Mouse (Mus musculus): Measurements from ENCODE around the gene Ifrd2. TPM values are rescaled to one million over a fixed set of nuclear protein-coding genes. Genes with fewer than 3 reads are reported as not detected.

Ifrd2 gene
- total and polyA plus RNA-seq, 3 experiments, result 76.0 to 183 (median 156) TPM

DNA sequence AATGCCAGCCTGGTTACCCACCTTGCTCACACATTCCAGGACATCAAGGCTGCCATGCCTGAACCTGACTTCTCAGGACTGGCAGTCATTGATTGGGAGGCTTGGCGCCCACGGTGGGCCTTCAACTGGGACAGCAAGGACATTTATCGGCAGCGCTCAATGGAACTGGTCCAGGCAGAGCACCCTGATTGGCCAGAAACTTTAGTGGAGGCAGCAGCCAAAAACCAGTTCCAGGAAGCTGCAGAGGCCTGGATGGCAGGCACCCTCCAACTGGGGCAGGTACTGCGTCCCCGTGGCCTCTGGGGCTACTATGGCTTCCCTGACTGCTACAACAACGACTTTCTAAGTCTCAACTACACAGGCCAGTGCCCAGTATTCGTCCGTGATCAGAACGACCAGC lies 9.6 kb upstream of the Ifrd2 start:
- ATAC-seq (ENCODE audit: extremely low read depth, insufficient number of reproducible peaks, low FRiP score, poor library complexity, severe bottlenecking) (no peak), DNase-seq (ENCODE audit: low spot score) (no peak)
- Histone ChIP-seq H3K36me3 (replicated peaks) (peaks cover 31% of the 10 kb centered on the region), H3K4me1 (ENCODE audit: insufficient read depth, low read depth, low read length) (peaks cover 78% of the 10 kb centered on the region), H3K9me3 (replicated peaks) (no peaks in the 10 kb centered on the region), H3K27me3 (ENCODE audit: insufficient read depth, low read length) (no peaks in the 10 kb centered on the region), H3K4me3 (ENCODE audit: low read depth, low read length) (no peak overlapping the region)
- no peak for TF ChIP-seq CTCF (IDR thresholded peaks at IDR 0.05; ENCODE audit: low read depth, low read length)
- no peak for TF ChIP-seq POLR2AphosphoS5 (IDR thresholded peaks at IDR 0.05; ENCODE audit: insufficient replicate concordance, low read depth, low read length)
- TF ChIP-seq GATA2 (IDR thresholded peaks at IDR 0.05; ENCODE audit: borderline replicate concordance, low read depth, low read length), result no peak
- TF ChIP-seq TAL1 (conservative IDR thresholded peaks at IDR 0.05; ENCODE audit: low read depth, low read length), result no peak

DNA sequence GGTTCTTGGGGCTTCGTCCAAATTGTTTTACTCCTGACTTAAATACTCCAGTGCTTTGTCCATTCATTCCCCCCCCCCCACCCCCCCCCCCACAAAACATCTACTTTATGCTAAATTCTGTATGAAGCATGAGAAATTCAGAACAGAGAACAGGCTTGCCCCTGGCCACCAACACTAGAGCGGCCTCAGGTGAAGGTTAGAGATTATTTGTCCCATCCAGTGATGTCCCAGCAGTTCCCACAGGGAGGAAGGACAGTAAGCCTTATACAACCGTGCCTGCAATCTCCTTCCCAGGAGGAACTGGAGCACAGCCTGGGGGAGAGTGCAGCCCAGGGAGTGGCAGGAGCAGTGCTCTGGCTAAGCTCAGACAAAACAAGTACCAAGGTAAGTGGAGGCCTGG lies 8.9 kb upstream of the Ifrd2 start, which contains the start of gene Naa80:
Gene Naa80, plus strand, starts transcription at position 301 of the 400 bp plus-strand sequence.
- H3K9me3 ChIP-seq (replicated peaks), result no peaks in the 10 kb centered on the region
- TF ChIP-seq CTCF (IDR thresholded peaks at IDR 0.05; ENCODE audit: low read depth, low read length), result no peak
- TF ChIP-seq GATA2 (IDR thresholded peaks at IDR 0.05; ENCODE audit: borderline replicate concordance, low read depth, low read length), result no peak
- TF ChIP-seq GATA1 (IDR thresholded peaks at IDR 0.05; ENCODE audit: borderline replicate concordance, low read length), result no peak
- TF ChIP-seq POLR2AphosphoS5 (IDR thresholded peaks at IDR 0.05; ENCODE audit: insufficient replicate concordance, low read depth, low read length), result no peak
- TF ChIP-seq TAL1 (conservative IDR thresholded peaks at IDR 0.05; ENCODE audit: low read depth, low read length), result no peak
- ATAC-seq (ENCODE audit: extremely low read depth, insufficient number of reproducible peaks, low FRiP score, poor library complexity, severe bottlenecking) (no peak), DNase-seq (ENCODE audit: low spot score) (no peak)
- H3K27me3 ChIP-seq (ENCODE audit: insufficient read depth, low read length), result no peaks in the 10 kb centered on the region
- peaks cover 34% of the 10 kb centered on the region for H3K36me3 ChIP-seq (replicated peaks)
- H3K4me3 ChIP-seq (ENCODE audit: low read depth, low read length), result no peak within 1 kb of the TSS
- H3K4me1 ChIP-seq (ENCODE audit: insufficient read depth, low read depth, low read length), result peaks cover 79% of the 10 kb centered on the region

DNA sequence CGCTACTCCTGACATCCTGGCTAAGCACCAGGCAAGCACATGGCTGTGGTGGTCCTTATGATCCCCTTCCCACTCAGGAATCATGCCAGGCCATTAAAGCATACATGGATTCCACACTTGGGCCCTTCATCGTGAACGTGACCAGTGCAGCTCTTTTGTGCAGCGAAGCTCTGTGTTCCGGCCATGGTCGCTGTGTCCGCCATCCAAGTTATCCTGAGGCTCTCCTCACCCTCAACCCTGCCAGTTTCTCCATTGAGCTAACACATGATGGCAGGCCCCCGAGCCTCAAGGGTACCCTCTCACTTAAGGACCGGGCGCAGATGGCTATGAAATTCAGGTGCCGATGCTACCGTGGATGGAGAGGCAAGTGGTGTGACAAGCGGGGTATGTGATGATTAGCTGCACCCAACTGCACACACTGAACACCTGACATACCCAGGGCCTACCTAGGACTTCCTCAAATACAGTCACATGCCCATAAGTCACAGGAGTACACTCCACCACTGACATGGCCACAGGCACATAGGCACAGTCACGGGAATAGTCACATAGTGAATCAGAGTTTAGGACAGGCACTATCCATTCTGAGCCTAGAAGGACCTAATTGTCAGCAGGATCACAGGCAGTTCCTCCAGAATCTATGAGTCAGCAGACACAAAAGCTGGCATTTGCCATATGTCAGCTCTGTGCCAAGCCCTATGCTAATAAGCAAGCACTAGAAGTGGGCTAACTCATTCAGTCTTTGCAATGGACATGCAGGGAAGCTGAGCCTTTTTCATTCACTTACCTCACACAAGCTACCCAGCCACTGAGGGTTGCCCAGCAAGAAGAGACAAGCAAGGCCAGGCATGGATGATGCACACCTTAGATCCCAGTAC lies 8.2 kb upstream of the Ifrd2 start:
- Histone ChIP-seq H3K27me3 (ENCODE audit: insufficient read depth, low read length) (no peaks in the 10 kb centered on the region), H3K4me1 (ENCODE audit: insufficient read depth, low read depth, low read length) (peaks cover 86% of the 10 kb centered on the region), H3K36me3 (replicated peaks) (peaks cover 40% of the 10 kb centered on the region), H3K9me3 (replicated peaks) (no peaks in the 10 kb centered on the region), H3K4me3 (ENCODE audit: low read depth, low read length) (no peak overlapping the region)
- DNase-seq (ENCODE audit: low spot score), result no peak
- no peak for TF ChIP-seq GATA2 (IDR thresholded peaks at IDR 0.05; ENCODE audit: borderline replicate concordance, low read depth, low read length)
- no peak for TF ChIP-seq POLR2AphosphoS5 (IDR thresholded peaks at IDR 0.05; ENCODE audit: insufficient replicate concordance, low read depth, low read length)
- TF ChIP-seq CTCF (IDR thresholded peaks at IDR 0.05; ENCODE audit: low read depth, low read length), result no peak
- TF ChIP-seq GATA1 (IDR thresholded peaks at IDR 0.05; ENCODE audit: borderline replicate concordance, low read length), result no peak
- TF ChIP-seq TAL1 (conservative IDR thresholded peaks at IDR 0.05; ENCODE audit: low read depth, low read length), result no peak
- ATAC-seq (ENCODE audit: extremely low read depth, insufficient number of reproducible peaks, low FRiP score, poor library complexity, severe bottlenecking), result no peak

DNA sequence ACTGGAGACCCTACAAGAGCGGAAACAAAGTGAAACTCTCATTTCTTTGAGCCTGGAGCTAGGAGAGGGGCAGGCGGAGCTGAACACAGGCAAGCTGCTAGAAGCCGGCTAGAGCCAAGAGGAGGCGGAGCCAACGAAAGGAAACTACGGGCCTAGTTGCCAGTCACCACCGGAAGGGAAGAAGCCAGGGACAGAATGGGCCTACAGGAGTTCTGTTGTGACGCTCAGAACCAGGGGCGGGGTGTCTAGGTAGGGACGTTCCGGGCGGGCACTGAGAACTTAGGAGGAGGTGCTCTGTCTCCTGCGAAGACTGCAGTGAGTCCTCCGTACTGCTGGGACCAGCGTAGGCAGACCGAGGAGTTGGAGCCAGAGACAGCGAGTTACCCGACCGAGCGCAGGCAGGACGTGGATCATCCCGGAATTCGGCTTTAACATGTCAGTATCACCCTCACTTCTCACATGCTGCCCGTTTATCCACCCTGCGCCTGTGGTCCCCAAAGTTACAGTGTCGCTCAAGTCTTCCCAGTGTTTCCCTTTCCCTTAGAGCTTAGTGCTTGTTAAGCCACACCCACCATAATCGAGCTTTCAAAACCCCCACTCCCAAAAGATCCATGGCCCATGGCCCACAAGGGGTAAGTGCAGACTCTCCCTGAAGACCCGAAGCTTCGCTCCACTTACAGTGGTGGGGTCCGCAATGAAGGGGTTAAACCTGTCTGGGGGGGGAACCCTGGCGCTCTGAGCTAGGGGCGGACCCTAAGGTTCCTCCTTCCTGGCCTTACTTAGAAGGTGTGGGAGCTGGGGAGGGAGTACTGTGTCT lies 6.7 kb upstream of the Ifrd2 start, which contains the start of gene Hyal3:
Gene Hyal3, plus strand, starts transcription at position 318 of the 817 bp plus-strand sequence.
- Histone ChIP-seq H3K4me1 (ENCODE audit: insufficient read depth, low read depth, low read length) (peaks cover 91% of the 10 kb centered on the region), H3K4me3 (ENCODE audit: low read depth, low read length) (peak within 1 kb of the TSS; percentile 83), H3K27me3 (ENCODE audit: insufficient read depth, low read length) (no peaks in the 10 kb centered on the region), H3K36me3 (replicated peaks) (peaks cover 53% of the 10 kb centered on the region), H3K9me3 (replicated peaks) (no peaks in the 10 kb centered on the region)
- TF ChIP-seq CTCF (IDR thresholded peaks at IDR 0.05; ENCODE audit: low read depth, low read length) (no peak), POLR2AphosphoS5 (IDR thresholded peaks at IDR 0.05; ENCODE audit: insufficient replicate concordance, low read depth, low read length) (no peak), GATA2 (IDR thresholded peaks at IDR 0.05; ENCODE audit: borderline replicate concordance, low read depth, low read length) (no peak), GATA1 (IDR thresholded peaks at IDR 0.05; ENCODE audit: borderline replicate concordance, low read length) (no peak), TAL1 (conservative IDR thresholded peaks at IDR 0.05; ENCODE audit: low read depth, low read length) (no peak)
- ATAC-seq (ENCODE audit: extremely low read depth, insufficient number of reproducible peaks, low FRiP score, poor library complexity, severe bottlenecking) (peak; percentile 81), DNase-seq (ENCODE audit: low spot score) (peak; percentile 73)

DNA sequence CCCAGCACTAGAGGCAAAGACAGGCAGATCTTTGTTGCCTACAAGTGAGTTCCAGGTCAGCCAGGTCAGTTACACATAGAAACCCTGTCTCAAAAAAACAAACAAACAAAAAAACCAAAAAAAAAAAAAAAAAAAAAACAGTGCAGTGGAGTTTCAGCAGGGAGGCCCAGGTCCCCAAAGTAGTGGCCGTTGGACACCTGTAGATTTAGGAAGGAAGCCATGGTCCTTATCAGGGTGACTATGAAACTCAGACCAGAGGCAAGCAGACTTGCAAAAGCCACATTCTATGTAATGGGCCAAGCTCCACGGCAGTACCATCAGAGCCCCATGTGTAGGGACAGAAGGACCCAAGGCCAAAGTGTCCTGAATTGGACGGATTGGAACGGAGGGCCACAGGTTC lies 5.9 kb upstream of the Ifrd2 start:
- Histone ChIP-seq H3K36me3 (replicated peaks) (peaks cover 57% of the 10 kb centered on the region), H3K4me1 (ENCODE audit: insufficient read depth, low read depth, low read length) (peaks cover 92% of the 10 kb centered on the region)
- ATAC-seq (ENCODE audit: extremely low read depth, insufficient number of reproducible peaks, low FRiP score, poor library complexity, severe bottlenecking), result no peak

More for the DNA sequence above, 5.9 kb upstream of the Ifrd2 start:
- no peaks in the 10 kb centered on the region for H3K27me3 ChIP-seq (ENCODE audit: insufficient read depth, low read length)
- H3K4me3 ChIP-seq (ENCODE audit: low read depth, low read length), result peak overlapping the region; percentile 83
- H3K9me3 ChIP-seq (replicated peaks), result no peaks in the 10 kb centered on the region
- no peak for DNase-seq (ENCODE audit: low spot score)
- no peak for TF ChIP-seq CTCF (IDR thresholded peaks at IDR 0.05; ENCODE audit: low read depth, low read length)
- TF ChIP-seq GATA1 (IDR thresholded peaks at IDR 0.05; ENCODE audit: borderline replicate concordance, low read length), result no peak
- TF ChIP-seq GATA2 (IDR thresholded peaks at IDR 0.05; ENCODE audit: borderline replicate concordance, low read depth, low read length), result no peak
- no peak for TF ChIP-seq POLR2AphosphoS5 (IDR thresholded peaks at IDR 0.05; ENCODE audit: insufficient replicate concordance, low read depth, low read length)
- TF ChIP-seq TAL1 (conservative IDR thresholded peaks at IDR 0.05; ENCODE audit: low read depth, low read length), result no peak

All from G1E (cell line).